Mouse (Mus musculus): Measurements from ENCODE around the gene Gm14862.

DNA sequence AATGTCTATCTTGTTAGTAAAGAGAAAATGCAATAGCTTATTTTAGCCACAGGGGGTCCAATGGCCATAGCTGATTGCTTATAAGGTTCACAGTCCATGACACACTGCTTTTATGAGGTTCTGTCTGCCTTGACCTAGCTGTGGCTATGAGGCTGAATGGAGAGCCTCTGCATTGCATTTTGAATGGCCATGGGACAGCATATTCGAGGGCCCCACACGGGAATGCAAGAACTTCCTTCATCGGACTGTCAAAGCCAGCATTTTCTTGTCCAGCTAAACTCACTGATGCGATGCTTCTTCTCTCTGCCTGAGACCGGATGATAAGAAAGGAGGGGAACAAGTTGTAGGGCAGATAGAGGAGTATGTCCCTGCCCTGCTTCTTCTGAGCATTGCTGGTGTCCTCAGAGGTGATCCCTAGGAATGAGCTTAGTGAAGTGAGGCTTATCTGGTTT, 41.7 kb upstream of the Gm14862 start:
- TF ChIP-seq CTCF (conservative IDR thresholded peaks at IDR 0.05; ENCODE audit: insufficient read depth, insufficient read length, low read depth, low read length) (no peak), POLR2A (IDR thresholded peaks at IDR 0.05; ENCODE audit: low read depth, low read length) (no peak)
